Mouse (Mus musculus) midbrain, postnatal 0 days (tissue): Measurements from ENCODE around the gene Tap2. TPM values are rescaled to one million over a fixed set of nuclear protein-coding genes. Genes with fewer than 3 reads are reported as not detected.
A peak's percentile ranks its signal among the peaks of the same experiment; 100 is the strongest.

Experiments
- ATAC-seq: fragments of 200-750 bp; cut with Nextera tagmentation; 2 replicates; pipeline ENCODE4 v1.8.0; 2017; ENCODE audit warnings: moderate number of reproducible peaks, mild to moderate bottlenecking, moderate TSS enrichment, moderate library complexity; ENCODE audit not compliant: low FRiP score
- DNase-seq: peaks from one replicate; pipeline ENCODE4 v3.0.0-alpha.2; 2015; ENCODE audit warnings: low spot score
- H3K27ac ChIP-seq: fragments of 300-500 bp; sonication (generic); 2 replicates; pipeline ENCODE4 v1.5.1; 2014; ENCODE audit warnings: low read depth, mild to moderate bottlenecking, low read length, mixed read lengths
- H3K27me3 ChIP-seq: fragments of 300-500 bp; sonication (generic); 2 replicates; pipeline ENCODE4 v1.6.1; 2014; ENCODE audit warnings: low read length, control low read depth, mixed read lengths; ENCODE audit not compliant: insufficient read depth
- H3K36me3 ChIP-seq: fragments of 300-500 bp; sonication (generic); 2 replicates; pipeline ENCODE4 v1.6.1; 2014; ENCODE audit warnings: low read length, control low read depth, mixed read lengths; ENCODE audit not compliant: insufficient read depth
- H3K4me1 ChIP-seq: fragments of 300-500 bp; sonication (generic); 2 replicates; pipeline ENCODE4 v1.6.1; 2014; ENCODE audit warnings: mild to moderate bottlenecking, control low read depth, antibody characterized with exemption, low read length, mixed read lengths; ENCODE audit not compliant: insufficient read depth
- H3K4me2 ChIP-seq: fragments of 300-500 bp; sonication (generic); 2 replicates; pipeline ENCODE4 v1.6.1; 2014; ENCODE audit warnings: low read depth, mild to moderate bottlenecking, low read length, mixed read lengths; ENCODE audit not compliant: poor library complexity, severe bottlenecking
- H3K4me3 ChIP-seq: fragments of 300-500 bp; sonication (generic); 2 replicates; pipeline ENCODE4 v1.5.1; 2014; ENCODE audit warnings: low read depth, mild to moderate bottlenecking, low read length, moderate library complexity
- H3K9ac ChIP-seq: fragments of 300-500 bp; sonication (generic); replicated peaks from 2 replicates; pipeline ENCODE4 v1.6.1; 2014; ENCODE audit warnings: mild to moderate bottlenecking, low read length, moderate library complexity, mixed read lengths; ENCODE audit not compliant: poor library complexity, severe bottlenecking
- H3K9me3 ChIP-seq: fragments of 300-500 bp; sonication (generic); 2 replicates; pipeline ENCODE4 v1.6.1; 2016; ENCODE audit warnings: low read length, control low read depth
- CTCF ChIP-seq: IDR thresholded peaks from 2 replicates; pipeline ENCODE4 v1.5.1; 2016; ENCODE audit warnings: antibody characterized with exemption, mild to moderate bottlenecking
- WGBS: fragments of 180-500 bp; shearing (Covaris S2); extraction: QIAGEN DNeasy Blood & Tissue Kit; methylation state at CpG from one replicate; pipeline ENCODE4 v1.1.7; 2014; 5-methylcytosine and 5-hydroxymethylcytosine counted together
- polyA plus RNA-seq: library from polyadenylated mRNA; unstranded; fragments of >200 nt; fragmentation: Nextera tagmentation; extraction: Ambion mirVana; gene quantifications from 2 replicates; pipeline ENCODE4 v1.2.1, GENCODE M21; 2015
- total RNA-seq: library from RNA; depleted of rRNA; stranded (reverse); fragments of >200 nt; gene quantifications from 2 replicates; pipeline ENCODE4 v1.2.3, GENCODE M21; 2014

Gene Tap2
- total and polyA plus RNA-seq, 2 experiments from 2014 or later = 2.0 to 4.2 TPM

- no peak for TF ChIP-seq CTCF
- WGBS = 69% methylated on average over 3 of the region's 3 CpGs
- no peak for ATAC-seq
- no peaks in the 10 kb centered on the region for H3K4me1 ChIP-seq
- no peak overlapping the region for H3K9ac ChIP-seq
- no peaks in the 10 kb centered on the region for H3K27me3 ChIP-seq
- no peaks in the 10 kb centered on the region for H3K36me3 ChIP-seq
- H3K9me3 ChIP-seq = peaks cover 9% of the 10 kb centered on the region; the same call in 1 of the 2 replicates
- no peak overlapping the region for H3K4me3 ChIP-seq
- DNase-seq = no peak
- H3K4me2 ChIP-seq = no peak overlapping the region
- no peak overlapping the region for H3K27ac ChIP-seq
Observed at GRCm38 (mm10) chr17:34237741-34238140, 34.4 kb downstream of the Tap2 start.

GRCm38 (mm10) chr17:34238706-34239105 is 35.4 kb downstream of the Tap2 start, which contains the start of gene H2-Ob:
Gene H2-Ob (plus strand): TSS chr17:34238903.
- Histone ChIP-seq H3K27me3 (no peaks in the 10 kb centered on the region), H3K9ac (no peak within 1 kb of the TSS), H3K36me3 (no peaks in the 10 kb centered on the region), H3K4me1 (no peaks in the 10 kb centered on the region), H3K9me3 (peaks cover 9% of the 10 kb centered on the region; the same call in 1 of the 2 replicates), H3K4me2 (no peak within 1 kb of the TSS), H3K4me3 (no peak within 1 kb of the TSS), H3K27ac (no peak within 1 kb of the TSS)
- DNase-seq (peak; percentile 87), ATAC-seq (0 out of 2 replicates have a peak, but pooled peaks have one; percentile 49)
- WGBS = 62% methylated on average over 3 of the region's 3 CpGs
- no peak for TF ChIP-seq CTCF

- 66% methylated on average over 10 of the region's 10 CpGs for WGBS
- ATAC-seq (no peak), DNase-seq (no peak)
- Histone ChIP-seq H3K4me3 (no peak overlapping the region), H3K9me3 (peaks cover 9% of the 10 kb centered on the region; the same call in 1 of the 2 replicates), H3K27me3 (no peaks in the 10 kb centered on the region), H3K36me3 (no peaks in the 10 kb centered on the region), H3K27ac (no peak overlapping the region), H3K4me2 (no peak overlapping the region), H3K4me1 (no peaks in the 10 kb centered on the region), H3K9ac (no peak overlapping the region)
- no peak for TF ChIP-seq CTCF
Observed at GRCm38 (mm10) chr17:34239601-34240041, 36.3 kb downstream of the Tap2 start.

GRCm38 (mm10) chr17:34240366-34240765 is 37.0 kb downstream of the Tap2 start:
- peaks cover 9% of the 10 kb centered on the region; the same call in 1 of the 2 replicates for H3K9me3 ChIP-seq
- no peaks in the 10 kb centered on the region for H3K4me1 ChIP-seq
- DNase-seq (no peak), ATAC-seq (no peak)
- H3K27me3 ChIP-seq = no peaks in the 10 kb centered on the region
- H3K36me3 ChIP-seq = no peaks in the 10 kb centered on the region
- no peak overlapping the region for H3K4me3 ChIP-seq
- TF ChIP-seq CTCF = no peak
- WGBS = 77% methylated on average over 3 of the region's 3 CpGs
- no peak overlapping the region for H3K9ac ChIP-seq
- H3K4me2 ChIP-seq = no peak overlapping the region
- H3K27ac ChIP-seq = no peak overlapping the region

GRCm38 (mm10) chr17:34240916-34241315 is 37.6 kb downstream of the Tap2 start:
- no peak for DNase-seq
- no peak overlapping the region for H3K9ac ChIP-seq
- 86% methylated on average over 6 of the region's 6 CpGs for WGBS

GRCm38 (mm10) chr17:34244656-34245055 is 41.3 kb downstream of the Tap2 start:
- WGBS = 72% methylated on average over 4 of the region's 4 CpGs
- Histone ChIP-seq H3K4me1 (no peaks in the 10 kb centered on the region), H3K4me2 (no peak overlapping the region), H3K27me3 (no peaks in the 10 kb centered on the region), H3K4me3 (no peak overlapping the region), H3K36me3 (no peaks in the 10 kb centered on the region), H3K27ac (no peak overlapping the region), H3K9ac (no peak overlapping the region), H3K9me3 (peaks cover 9% of the 10 kb centered on the region; the same call in 1 of the 2 replicates)
- ATAC-seq (no peak), DNase-seq (no peak)
- no peak for TF ChIP-seq CTCF

More at GRCm38 (mm10) chr17:34240916-34241315, 37.6 kb downstream of the Tap2 start:
- Histone ChIP-seq H3K4me1 (no peaks in the 10 kb centered on the region), H3K36me3 (no peaks in the 10 kb centered on the region), H3K27ac (no peak overlapping the region), H3K4me2 (no peak overlapping the region), H3K4me3 (no peak overlapping the region), H3K27me3 (no peaks in the 10 kb centered on the region), H3K9me3 (peaks cover 9% of the 10 kb centered on the region; the same call in 1 of the 2 replicates)
- no peak for ATAC-seq
- TF ChIP-seq CTCF = no peak
